Mouse (Mus musculus) heart, postnatal 10 days (tissue): ENCODE data around the gene Prom1. TPM values are rescaled to one million over a fixed set of nuclear protein-coding genes. Genes with fewer than 3 reads are reported as not detected.

ENCODE experiments used
- DNase-seq, 2 experiments: peaks; one replicate each; pipeline ENCODE4 v3.0.0; 2021
- intact Hi-C: fragments of 180-260 bp; cut with DNase I; formaldehyde crosslinking; loops from one replicate; pipeline ENCODE4 v1.15.1; 2025
- total RNA-seq, 2 experiments: library from RNA; stranded (reverse); gene quantifications; 2 replicates each; pipeline ENCODE4 v1.2.3; 2021

Gene Prom1
- total RNA-seq, 2 experiments from 2014 or later: 5.5 to 6.7 TPM

DNA sequence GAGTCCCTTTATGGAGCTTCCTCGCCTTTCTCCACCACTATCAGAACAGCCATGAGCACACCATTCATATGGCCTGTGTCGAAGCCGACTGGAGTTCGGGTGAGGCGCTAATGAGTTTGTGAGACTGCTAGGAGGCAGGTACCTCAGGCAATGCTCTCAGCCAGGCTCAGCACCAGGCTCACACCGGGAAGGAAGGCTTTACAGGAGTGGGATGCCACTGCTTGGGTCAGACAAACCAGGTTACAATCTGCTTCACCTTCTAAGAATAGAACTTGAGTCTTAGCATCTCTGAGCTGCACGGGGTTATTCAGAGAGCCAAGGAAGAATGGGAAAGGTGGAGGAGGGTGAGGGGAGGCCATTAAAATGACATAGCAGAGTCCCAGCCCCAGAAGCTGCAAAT, 16.0 kb downstream of the Prom1 start:
- intact Hi-C loops: no loop called here
- no peak for DNase-seq

DNA sequence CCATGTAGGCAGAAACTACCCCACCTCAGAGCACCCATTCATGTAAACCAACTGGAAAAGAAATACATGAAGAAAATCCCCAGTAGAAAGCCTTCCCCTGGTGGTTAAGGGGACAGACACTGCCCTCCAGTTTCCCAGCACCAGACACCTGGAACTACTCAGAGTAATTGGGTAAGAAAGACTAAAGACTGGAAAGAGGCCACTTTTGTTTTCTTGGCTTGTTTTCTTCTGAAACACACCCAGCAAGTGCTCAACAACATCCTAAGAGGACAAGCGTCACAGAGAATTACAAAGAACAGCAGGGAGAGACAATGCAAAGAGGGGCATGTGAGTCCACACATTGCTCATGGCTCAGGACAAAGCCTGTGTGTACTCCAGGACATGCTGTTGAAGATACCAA, 20.7 kb downstream of the Prom1 start:
- DNase-seq: no peak
- intact Hi-C loops: no loop called here

DNA sequence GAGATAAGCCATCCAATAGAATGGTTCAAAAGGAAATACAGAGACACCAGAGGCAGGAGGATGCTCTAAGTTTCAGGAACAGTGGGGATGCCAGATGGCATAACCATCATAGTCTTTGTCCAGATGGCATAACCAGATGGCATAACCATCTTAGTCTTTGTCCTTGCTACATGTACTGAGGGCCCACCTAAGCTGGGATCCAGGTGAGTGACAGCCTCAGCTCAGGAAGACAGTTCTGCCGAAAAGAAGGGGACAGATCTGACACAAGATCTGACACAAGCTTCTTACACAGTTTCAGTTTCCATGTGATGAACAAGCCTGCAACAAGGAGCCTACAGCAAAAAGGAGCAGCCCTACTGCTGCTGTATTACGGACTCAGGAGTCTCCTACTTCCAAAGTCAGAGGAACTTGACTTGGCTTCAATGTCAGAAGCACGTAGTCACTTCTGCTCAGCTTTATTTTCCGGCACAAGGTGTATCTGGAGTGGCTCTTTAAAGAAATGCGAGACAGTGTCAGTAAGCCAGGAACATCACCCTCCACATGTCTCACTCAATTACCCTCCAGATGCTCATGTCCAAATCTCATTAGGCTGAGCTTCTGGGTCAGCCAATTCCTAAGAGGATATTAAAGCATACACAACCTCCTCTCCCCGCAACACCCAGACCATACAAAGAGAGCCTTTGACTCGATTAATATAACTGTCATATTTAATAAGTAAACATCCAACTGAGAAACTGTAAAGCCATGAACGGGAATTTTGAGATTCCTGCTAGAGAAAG, 21.4 kb downstream of the Prom1 start:
- DNase-seq: no peak
- intact Hi-C loops: no loop called here

DNA sequence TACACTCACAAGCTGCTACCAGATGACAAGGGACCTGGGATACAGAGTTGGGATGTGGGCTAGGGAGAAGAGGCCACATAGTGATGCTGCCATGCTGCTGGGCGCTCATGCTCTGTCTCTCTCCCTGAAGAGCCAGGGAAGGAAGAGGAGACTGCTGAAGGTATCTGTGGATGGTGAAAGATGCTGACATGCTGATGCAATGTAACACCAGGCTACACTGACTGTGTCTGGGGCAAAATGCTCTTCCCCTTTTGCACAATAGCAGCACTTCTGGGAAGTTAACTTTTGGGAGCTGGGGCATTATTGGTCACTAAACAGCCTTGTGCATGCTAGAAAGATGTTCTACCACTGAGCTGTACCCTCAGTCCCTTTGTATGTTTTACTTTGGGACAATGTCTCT, 26.4 kb downstream of the Prom1 start:
- no peak for DNase-seq
- intact Hi-C loops: no loop called here

DNA sequence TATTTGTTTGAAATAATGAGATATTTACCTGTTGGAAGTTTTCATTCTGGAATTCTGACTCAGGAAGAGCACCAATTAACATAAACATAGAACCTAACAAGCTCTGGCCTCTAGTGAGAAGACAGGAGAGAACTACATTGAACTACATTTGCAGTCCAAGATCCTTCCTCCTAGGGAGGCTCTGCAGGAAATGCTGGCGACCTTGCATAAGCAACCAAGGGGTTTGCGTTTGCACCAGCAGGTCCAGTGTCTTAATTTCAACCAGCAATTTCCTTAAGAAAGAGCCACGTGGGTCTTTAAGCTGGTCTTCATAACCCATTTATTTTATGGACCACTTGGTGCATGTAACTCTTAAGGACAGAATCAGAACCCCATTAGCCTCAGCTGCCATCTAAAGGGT, 28.2 kb downstream of the Prom1 start:
- intact Hi-C loops: no loop called here
- DNase-seq: no peak

DNA sequence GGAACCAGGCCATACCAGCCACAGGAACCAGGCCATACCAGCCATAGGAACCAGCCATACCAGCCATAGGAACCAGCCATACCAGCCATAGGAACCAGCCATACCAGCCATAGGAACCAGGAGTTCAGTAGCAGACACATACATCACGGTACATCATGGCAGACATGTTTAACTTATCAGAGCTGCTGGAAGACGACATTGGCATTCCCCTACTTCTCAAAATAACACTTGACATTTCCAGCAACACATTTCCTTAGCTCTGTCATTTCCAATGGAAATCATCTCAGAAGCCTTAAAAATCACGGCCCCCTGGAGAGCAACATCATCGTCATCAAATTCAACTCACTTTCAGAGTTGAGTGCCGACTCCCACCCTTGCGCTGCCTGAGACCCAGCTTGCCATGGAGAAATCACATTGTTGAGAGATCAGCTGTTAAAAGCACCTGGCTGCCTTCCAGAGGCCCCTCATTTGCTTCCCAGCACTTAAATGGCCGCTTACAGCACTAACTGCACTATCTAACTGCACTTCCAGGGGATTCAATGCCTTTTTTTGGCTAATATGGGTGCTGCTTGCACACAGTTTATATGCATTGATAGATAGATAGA, 31.2 kb downstream of the Prom1 start:
- intact Hi-C loops: no loop called here
- no peak for DNase-seq

DNA sequence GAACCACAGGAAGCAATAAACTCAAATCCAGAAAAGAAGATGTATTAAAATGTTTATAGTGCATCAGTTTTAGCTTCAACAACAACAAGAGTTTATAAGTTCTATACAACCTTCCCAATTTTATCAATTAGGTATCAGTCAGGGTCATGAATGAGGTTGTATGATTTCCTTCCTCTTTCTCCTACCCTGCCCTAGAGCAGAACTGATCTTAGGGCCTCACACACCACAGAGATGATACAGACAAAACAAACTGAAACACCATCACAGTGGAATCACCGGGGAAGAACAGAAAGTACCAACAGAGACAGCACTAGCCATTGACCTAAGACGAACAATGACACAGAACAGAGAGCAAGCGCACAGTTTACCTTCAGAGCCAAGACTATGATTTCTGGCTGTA, 43.6 kb downstream of the Prom1 start:
- DNase-seq: no peak
- intact Hi-C loops: no loop called here

DNA sequence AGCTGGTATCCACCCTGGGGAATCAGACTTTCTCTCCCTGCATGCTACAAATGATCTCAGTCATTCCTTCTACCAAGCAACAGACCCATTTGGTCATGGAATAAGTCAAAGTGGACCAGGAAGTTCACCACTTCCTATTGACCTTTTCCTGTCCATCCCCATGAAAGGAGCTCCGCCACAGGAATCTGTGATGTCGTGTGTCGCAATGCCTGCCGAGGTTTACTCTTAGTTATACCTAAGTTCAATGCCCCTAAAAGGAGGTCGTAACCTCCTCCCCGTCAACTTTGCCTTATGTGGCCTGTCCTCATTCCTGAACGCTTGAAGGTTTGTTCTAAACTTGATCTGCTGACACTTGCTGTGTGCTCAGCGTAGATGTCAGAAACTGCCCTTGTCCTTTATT, 51.6 kb downstream of the Prom1 start:
- intact Hi-C loops: no loop called here
- no peak for DNase-seq

DNA sequence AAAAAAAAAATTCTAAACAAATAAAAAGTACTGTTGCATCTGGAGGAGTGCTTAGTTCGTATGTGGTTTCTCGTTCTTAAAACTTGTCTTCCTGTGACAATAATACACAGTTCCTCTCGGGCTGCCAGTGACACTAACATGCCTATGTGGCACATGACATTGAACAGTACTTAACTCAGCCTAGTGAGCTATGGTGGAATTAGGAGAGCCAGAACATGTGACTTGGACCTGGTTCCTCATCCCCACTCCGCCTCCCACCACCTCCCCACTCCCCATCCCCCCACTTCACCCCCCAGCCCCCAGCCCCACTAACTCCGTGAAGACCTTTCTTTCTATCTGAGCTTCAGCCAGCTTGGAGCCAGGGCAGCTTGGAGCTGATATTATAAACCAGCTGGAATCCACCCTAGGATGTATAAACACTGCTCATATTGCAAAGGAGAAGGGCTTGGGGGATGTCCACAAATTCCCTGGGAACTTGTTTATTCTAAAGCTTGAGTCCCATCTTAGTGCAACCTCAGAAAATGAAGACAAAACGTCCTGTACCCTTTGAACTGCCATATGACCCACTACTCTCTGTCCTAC, 52.3 kb downstream of the Prom1 start:
- DNase-seq: no peak
- intact Hi-C loops: loop anchor here (2.0 to 5.0 kb wide), 7 partner anchors 55 to 1373 kb away; no protein-coding TSS in a partner anchor

DNA sequence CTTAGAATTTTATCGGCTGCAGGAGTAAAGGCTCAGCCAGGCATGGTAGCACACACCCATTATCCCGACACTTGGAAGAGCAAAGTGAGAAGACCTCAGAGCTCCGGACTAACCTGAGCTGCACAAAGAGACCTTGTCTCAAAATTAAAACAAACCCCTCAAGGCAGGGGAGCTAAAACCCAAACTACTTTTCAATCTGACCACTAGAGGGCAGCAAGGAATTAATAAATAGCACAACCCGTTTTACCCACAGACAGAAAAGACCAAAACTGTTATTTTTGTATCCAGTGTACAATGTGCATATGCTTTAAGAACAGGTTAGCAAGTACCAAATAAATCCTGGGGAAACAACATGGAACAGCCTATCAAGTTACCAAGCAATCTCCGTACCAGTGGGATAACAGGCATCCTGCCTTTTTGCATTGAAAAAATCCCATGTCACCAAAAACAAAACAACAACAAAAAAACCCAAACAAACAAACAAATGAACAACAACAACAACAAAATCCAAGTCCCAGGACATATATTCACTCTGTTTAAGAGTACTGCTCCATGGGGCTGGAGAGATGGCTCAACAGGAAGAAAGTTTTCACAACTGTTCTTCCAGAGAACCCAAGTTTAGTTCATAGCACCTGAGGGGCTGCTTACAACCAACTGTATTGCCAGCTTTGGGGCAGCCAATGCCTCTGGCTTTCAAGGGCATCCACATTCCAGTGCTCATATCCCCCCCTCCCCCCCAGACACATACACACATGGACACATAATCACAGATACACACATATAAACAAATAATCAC, 53.1 kb downstream of the Prom1 start:
- intact Hi-C loops: loop anchor here (2.0 to 5.0 kb wide), 7 partner anchors 56 to 1374 kb away; no protein-coding TSS in a partner anchor
- peak; percentile 21 to 39 for DNase-seq

DNA sequence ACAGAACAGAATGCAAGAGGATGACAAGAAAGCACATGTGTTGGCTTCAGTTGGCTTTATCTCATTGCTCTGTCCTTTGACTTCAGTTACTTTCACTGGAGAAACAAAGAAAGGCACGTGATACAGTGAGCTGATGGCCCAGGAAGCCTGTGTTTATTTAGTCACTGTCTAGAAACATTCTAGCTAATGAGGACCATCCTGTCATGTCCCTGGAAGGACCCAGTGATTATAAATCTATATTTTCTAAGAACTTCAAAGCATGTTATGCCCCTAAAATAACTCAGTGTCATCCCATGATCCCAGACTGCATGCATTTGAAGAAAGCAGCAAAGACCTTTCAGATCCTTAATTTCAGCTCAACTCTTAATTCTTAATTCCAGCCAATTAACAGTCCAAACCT, 60.1 kb downstream of the Prom1 start:
- DNase-seq: no peak
- intact Hi-C loops: no loop called here

DNA sequence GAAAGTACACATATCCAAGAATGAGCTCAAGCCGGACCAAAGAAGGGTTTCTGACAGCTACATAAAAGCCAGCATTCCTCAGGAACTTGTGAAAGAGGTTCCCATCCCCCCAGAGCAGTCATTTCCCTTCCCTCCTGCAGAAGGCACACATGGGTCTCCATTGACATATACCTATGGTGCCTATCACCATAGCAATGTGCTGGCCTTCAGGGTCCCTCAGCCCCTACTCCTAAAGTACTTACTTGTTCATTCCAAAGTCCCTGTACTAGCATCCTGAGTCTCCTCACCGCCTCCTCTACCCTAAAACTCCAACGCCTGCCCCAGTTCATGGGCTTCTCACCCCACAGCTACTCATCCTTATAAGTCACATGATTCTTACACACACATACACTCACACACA, 60.8 kb downstream of the Prom1 start:
- DNase-seq: no peak
- intact Hi-C loops: no loop called here

DNA sequence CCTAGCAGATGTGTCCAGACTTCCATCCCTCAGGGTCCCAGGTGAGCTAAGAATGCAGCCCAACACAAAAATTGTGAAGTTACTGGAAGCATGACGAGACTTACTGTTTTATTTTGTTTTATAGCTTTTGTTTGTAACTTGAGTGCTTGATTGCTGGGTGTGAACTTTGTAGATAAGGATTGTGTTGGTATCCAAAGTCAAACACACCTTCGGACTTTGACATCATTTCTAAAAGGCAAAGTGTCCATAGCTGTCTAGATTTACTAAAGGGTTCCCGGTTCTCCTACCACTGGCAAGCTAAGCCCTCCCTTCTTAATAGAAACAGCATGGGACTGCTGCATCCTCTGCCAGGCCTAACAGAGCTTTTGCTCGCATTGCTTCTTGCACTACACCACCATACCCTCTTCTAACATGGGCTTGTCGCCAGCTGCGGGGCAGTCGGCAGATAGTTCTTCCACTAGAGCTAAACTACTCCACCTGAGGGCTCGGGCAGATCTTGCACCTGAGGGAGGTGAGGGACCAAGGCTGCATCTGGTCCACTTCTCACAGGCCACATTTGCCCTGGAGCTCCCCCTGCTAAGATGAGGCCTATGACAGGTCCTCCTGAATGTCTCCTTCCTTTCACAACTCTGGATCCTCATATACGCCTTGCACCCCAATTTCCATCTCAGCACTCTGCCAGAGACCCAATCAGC, 103.4 kb downstream of the Prom1 start:
- intact Hi-C loops: no loop called here
- no peak for DNase-seq

DNA sequence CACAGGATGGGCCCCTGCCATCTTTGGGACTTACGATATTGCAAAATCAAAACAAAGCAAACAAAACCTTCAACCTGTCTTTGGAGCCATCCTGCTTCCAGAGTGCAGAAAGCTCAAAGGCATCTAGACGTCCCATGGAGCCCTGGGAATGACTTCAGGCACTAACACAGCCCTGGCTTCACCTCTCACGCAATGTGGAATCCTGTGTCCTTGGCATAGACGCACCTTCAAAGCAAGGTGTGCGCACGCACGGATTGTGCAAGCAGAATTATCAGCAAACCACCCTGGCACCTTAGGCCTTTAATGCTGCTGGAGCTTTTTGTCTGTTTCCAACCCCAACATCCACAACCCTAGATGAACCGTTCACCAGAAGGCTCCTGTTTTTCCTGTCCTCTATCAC, 104.2 kb downstream of the Prom1 start:
- intact Hi-C loops: no loop called here
- no peak for DNase-seq

DNA sequence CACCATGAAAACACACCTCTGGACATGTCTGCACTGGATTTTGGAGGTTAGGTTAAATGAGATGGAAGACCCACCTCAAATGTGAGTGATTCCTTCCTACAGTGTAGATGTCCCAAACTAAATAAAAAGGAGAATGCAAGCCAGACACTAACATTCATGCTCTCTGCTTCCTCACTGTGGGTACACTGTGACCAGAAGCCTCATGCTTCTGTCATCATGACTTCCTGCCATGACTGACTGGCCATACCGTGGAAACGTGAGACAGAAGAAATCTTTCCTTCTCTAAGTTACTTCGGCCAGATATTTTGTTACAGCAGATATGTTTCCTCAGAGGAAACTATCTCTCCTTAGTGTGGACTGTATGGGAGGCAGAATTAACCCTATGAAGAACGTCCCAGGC, 105.7 kb downstream of the Prom1 start:
- no peak for DNase-seq
- intact Hi-C loops: no loop called here

DNA sequence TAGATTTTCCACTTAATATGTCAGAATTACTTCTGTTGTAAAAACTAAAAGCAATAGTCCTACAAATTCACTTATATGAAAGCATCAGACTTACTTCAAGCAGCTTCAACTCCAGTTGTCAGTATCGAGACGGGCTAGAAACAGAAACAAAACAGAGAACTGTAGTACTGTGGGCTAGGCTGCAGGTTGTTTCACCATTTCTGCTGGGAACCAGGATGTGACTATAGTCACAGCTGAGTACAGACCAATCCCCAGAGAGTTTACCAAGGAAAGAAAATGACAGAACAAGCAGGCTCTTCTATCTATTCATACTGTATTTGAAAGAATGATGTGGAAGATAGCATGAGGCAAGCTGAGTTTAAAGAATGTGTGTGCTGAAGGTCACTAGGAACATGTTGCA, 106.9 kb downstream of the Prom1 start:
- intact Hi-C loops: loop anchor here (5.0 kb wide), 1 partner anchor 323 kb away; no protein-coding TSS in a partner anchor
- DNase-seq: no peak

DNA sequence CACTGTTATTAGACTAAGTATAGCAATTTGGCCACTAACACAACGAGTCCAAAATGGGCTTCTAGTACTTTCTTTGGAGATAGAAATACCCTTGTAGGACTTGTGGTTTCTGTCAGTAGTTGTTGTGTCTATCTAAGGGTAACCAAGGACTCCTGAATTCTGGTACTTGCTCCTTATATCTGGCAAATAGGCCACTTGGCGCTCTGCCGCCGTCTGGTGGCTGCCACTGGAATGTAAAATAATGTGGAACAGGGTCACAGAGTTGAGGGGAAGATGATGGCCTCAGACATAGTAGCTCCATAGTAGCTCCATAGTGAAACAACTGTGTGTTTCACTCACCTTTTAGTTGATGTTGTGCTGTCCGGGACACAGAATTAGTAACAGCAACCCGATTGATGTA, 111.5 kb downstream of the Prom1 start:
- intact Hi-C loops: loop anchor here (1.0 to 5.0 kb wide), 4 partner anchors 66 to 318 kb away; no protein-coding TSS in a partner anchor
- DNase-seq: peak; percentile 57 to 78

DNA sequence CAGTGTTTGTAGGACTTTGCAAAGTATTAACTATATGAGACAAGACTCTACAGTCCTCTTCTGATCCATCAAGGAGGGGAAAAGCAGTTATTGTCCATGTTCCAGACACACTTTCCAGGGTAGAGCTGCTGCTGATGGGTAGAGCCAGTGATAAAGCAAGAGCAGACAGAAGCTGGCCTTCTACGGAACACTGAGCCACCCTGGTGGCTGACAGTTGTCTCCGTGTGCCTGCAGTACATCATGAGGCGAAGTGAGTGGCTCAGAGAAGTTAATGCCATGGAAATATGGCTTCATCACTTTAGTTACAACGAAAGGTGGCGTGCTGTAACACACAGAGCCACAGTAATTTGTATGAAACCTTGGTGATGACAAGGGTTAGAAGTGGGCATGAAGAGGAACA, 112.8 kb downstream of the Prom1 start:
- intact Hi-C loops: no loop called here
- no peak for DNase-seq

DNA sequence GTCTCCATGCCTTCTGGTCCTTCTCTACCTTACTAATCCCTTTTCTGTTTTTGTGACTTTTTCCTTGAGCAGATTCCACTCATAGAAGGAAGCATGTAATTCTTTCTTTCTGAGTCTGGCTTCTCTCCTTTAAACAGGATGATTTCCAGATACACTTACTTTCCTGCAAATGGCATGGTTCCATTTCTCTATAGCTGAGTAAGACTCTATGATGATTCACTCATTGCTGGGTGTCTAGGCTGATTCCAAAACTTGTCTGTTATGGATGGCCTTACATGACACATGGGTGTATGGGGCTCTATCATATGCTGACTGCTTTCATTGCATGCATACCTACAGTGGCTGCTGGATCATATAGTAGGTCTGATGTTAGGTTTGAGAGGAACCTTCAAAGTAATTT, 115.6 kb downstream of the Prom1 start:
- intact Hi-C loops: no loop called here
- DNase-seq: no peak

DNA sequence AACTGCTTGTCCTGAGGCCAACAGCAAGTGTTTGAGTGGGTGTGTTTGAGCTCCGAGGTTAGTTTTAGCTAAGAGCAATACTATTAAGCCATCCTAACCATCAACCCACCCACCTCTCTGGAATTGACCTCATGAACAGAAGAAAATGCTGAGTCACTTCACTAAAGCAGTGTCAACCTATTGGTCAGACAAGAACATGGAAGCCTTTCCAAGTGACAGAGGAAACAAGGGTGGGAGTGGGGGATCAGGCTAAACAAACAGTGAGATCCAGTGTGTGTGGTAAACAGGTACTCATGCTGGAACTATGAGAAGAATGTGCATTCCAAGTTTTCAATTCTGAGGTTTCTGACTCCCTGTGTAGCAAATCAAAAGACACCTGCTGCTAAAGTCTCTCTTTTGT, 118.9 kb downstream of the Prom1 start:
- intact Hi-C loops: no loop called here
- no peak for DNase-seq

DNA sequence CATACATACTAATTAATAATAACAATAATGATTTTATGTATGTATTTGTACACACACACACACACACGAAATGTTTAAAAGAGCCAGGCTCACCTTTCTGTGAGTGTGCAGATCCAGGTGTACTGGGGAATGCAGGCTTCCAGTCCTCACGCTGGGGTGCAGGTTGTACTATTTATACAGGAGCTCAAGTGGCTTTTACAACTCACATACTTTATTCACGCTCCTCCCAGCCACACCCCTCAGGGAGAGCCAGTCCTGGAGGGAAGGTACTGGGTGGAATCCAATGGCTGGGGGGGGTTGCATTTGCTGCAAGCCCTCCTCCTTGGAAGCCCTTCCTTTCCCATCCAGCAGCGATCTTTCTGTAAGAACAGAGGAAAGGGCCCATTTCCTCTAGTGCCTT, 120.2 kb downstream of the Prom1 start, which contains the start of gene Fgfbp1:
Fgfbp1 (minus strand) TSS at position 160 of the 400 bp plus-strand sequence.
- DNase-seq: no peak
- intact Hi-C loops: no loop called here
